Mouse (Mus musculus) forebrain, embryonic 13.5 days (tissue): ENCODE data around the gene Rgs12. TPM values are rescaled to one million over a fixed set of nuclear protein-coding genes. Genes with fewer than 3 reads are reported as not detected.

ENCODE experiments used
- ATAC-seq: fragments of 200-750 bp; cut with Nextera tagmentation; 2 replicates; pipeline ENCODE4 v1.8.0; 2017
- H3K27ac ChIP-seq: fragments of 300-500 bp; sonication (generic); 2 replicates; pipeline ENCODE4 v1.5.1; 2015; ENCODE audit warnings: inconsistent platforms, mild to moderate bottlenecking, moderate library complexity
- H3K27me3 ChIP-seq: fragments of 300-500 bp; sonication (generic); 2 replicates; pipeline ENCODE4 v1.6.1; 2015; ENCODE audit warnings: mild to moderate bottlenecking, inconsistent platforms
- H3K36me3 ChIP-seq: fragments of 300-500 bp; sonication (generic); 2 replicates; pipeline ENCODE4 v1.6.1; 2015; ENCODE audit warnings: mild to moderate bottlenecking, inconsistent platforms; ENCODE audit not compliant: poor library complexity, severe bottlenecking
- H3K4me1 ChIP-seq: fragments of 300-500 bp; sonication (generic); 2 replicates; pipeline ENCODE4 v1.6.1; 2015; ENCODE audit warnings: inconsistent platforms
- H3K4me2 ChIP-seq: fragments of 300-500 bp; sonication (generic); 2 replicates; pipeline ENCODE4 v1.6.1; 2015; ENCODE audit warnings: inconsistent platforms, mild to moderate bottlenecking, moderate library complexity
- H3K4me3 ChIP-seq: fragments of 300-500 bp; sonication (generic); 2 replicates; pipeline ENCODE4 v1.5.1; 2015; ENCODE audit warnings: mild to moderate bottlenecking, inconsistent platforms
- H3K9ac ChIP-seq: fragments of 300-500 bp; sonication (generic); 2 replicates; pipeline ENCODE4 v1.6.1; 2015; ENCODE audit warnings: mild to moderate bottlenecking, inconsistent platforms
- H3K9me3 ChIP-seq: fragments of 300-500 bp; sonication (generic); replicated peaks from 2 replicates; pipeline ENCODE4 v1.6.1; 2016; ENCODE audit warnings: inconsistent platforms
- WGBS: fragments of 180-500 bp; shearing (Covaris S2); methylation state at CpG from one replicate; pipeline ENCODE4 v1.1.7; 2015; 5-methylcytosine and 5-hydroxymethylcytosine counted together
- microRNA-seq: library from miRNA; unstranded; fragments of <30 nt; microRNA quantifications from one replicate; pipeline ENCODE4, GENCODE M21; 2016
- polyA plus RNA-seq: library from polyadenylated mRNA; unstranded; fragments of >200 nt; fragmentation: Nextera tagmentation; extraction: Ambion mirVana; gene quantifications from 2 replicates; pipeline ENCODE4 v1.2.1, GENCODE M21; 2015

Rgs12 gene
- polyA plus RNA-seq, 1 experiment from 2014 or later, result 64.7 TPM

DNA sequence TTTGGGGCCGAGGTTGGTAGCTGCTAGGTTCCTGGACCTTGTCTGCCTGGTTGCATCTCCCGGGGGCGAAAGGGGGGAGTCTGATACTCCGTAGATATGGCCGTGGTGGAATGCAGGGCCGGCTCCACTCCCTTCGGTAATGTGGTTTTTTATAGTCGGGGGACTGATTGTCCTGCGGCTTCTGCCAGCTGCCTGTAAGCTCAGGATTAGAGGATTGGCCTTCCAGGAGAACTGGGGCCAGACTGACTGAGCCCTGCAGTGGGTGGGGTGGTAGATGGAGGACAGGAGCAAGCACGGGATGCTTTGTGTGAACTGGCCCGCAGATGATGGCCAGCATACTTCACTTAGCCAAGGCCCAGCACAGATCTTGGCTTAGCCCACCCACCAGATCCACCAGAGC lies 124.0 kb downstream of the Rgs12 start:
- H3K36me3 ChIP-seq, result no peaks in the 10 kb centered on the region
- peaks cover 9% of the 10 kb centered on the region for H3K4me1 ChIP-seq
- H3K4me3 ChIP-seq, result no peak overlapping the region
- ATAC-seq, result no peak
- H3K9ac ChIP-seq, result no peak overlapping the region
- H3K9me3 ChIP-seq, result no peaks in the 10 kb centered on the region
- 84% methylated on average over 11 of the region's 11 CpGs for WGBS
- peaks cover 3% of the 10 kb centered on the region; the same call in 1 of the 2 replicates for H3K27me3 ChIP-seq
- H3K27ac ChIP-seq, result no peak overlapping the region
- H3K4me2 ChIP-seq, result no peak overlapping the region

DNA sequence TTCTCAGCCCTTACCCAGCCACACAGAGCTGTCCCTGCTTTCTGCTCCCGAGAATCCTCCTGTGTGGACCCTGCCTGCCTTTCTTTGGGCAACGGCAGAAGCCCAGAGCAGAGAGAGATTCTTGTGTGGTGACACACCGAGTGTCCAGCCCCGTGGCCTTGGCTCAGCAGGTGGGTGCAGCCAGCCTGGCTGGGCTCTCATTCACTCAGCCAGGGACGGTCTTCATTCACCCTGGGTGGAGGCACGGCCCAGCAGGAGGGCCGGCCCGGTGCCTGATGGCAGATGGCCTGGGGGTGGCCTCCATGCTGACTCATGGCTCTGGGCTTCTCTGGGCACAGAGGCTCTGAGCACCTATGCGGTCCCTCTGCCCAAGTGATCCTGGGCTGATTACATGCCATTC lies 124.7 kb downstream of the Rgs12 start:
- Histone ChIP-seq H3K9me3 (no peaks in the 10 kb centered on the region), H3K36me3 (no peaks in the 10 kb centered on the region), H3K9ac (no peak overlapping the region), H3K4me3 (no peak overlapping the region), H3K27ac (no peak overlapping the region), H3K27me3 (peaks cover 11% of the 10 kb centered on the region), H3K4me2 (no peak overlapping the region), H3K4me1 (peaks cover 9% of the 10 kb centered on the region)
- WGBS, result 69% methylated on average over 9 of the region's 9 CpGs
- no peak for ATAC-seq

DNA sequence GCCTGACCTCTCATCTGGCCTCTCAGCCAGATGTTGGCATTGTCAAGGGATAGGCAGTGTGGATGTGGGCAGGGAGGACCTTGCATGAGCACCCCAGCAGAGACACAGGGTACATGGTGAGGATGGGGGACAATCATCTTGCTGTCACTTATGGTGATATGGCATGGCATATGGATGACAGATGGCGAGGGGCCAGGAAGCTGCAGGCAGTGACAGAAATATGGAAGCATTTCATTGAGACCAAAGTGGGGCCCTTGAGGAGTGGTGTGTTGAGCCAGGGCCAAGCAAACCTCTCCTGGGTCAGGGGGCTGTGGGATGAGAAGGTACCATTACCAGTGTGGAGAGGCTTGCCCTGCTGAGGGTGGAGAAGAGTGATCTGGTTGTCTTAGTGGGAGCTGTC lies 127.1 kb downstream of the Rgs12 start:
- Histone ChIP-seq H3K4me1 (peaks cover 2% of the 10 kb centered on the region), H3K9me3 (no peaks in the 10 kb centered on the region), H3K27ac (no peak overlapping the region), H3K4me3 (no peak overlapping the region), H3K36me3 (no peaks in the 10 kb centered on the region), H3K27me3 (peaks cover 24% of the 10 kb centered on the region), H3K9ac (no peak overlapping the region), H3K4me2 (no peak overlapping the region)
- WGBS, result 74% methylated on average over 1 of the region's 1 CpGs
- no peak for ATAC-seq

DNA sequence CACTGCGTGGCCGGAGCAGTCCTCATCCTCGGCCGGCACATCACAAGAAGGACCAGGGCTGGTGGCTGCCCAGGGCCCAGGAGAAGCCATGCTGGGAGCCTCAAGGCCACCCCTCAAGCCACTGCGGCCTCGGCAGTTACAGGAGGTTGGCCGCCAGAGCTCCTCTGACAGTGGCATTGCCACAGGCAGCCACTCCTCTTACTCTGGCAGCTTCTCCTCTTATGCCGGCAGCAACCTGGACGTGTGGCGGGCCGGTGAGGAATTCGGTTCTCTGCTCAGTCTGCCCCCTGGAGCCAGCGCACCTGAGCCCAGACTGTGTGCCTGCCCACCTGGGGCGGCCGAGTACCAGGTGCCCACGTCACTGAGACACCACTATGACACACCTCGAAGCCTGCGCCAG lies 129.9 kb downstream of the Rgs12 start:
- Histone ChIP-seq H3K9me3 (no peaks in the 10 kb centered on the region), H3K4me2 (no peak overlapping the region), H3K4me3 (no peak overlapping the region), H3K27me3 (peaks cover 24% of the 10 kb centered on the region), H3K27ac (no peak overlapping the region), H3K9ac (no peak overlapping the region), H3K36me3 (no peaks in the 10 kb centered on the region), H3K4me1 (no peaks in the 10 kb centered on the region; the same call in 1 of the 2 replicates)
- ATAC-seq, result no peak
- WGBS, result 27% methylated on average over 18 of the region's 18 CpGs

DNA sequence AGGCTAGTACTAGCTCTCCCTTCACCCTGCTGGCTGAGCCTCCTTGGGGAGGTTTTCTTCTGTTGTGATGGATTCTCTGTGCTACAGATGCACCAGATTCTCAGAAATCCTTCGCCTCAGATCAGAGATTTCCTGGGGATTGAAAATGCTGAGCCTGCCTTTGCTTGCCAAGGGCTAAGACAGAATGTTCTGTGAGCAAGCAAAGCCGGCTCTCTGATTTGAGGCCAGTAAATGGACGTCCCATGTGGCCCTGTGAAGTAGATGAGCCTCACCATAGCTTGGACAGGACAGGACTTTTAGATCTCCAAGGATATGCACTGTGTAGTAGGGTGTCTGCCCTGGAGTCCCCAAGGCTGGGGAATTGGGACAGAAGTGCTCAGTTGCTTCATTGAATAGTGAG lies 135.7 kb downstream of the Rgs12 start:
- Histone ChIP-seq H3K4me3 (no peak overlapping the region), H3K9ac (no peak overlapping the region), H3K27me3 (peaks cover 4% of the 10 kb centered on the region; the same call in 1 of the 2 replicates), H3K36me3 (no peaks in the 10 kb centered on the region), H3K4me1 (no peaks in the 10 kb centered on the region), H3K9me3 (no peaks in the 10 kb centered on the region), H3K4me2 (no peak overlapping the region), H3K27ac (no peak overlapping the region)
- no peak for ATAC-seq
- WGBS, result 82% methylated on average over 3 of the region's 3 CpGs

DNA sequence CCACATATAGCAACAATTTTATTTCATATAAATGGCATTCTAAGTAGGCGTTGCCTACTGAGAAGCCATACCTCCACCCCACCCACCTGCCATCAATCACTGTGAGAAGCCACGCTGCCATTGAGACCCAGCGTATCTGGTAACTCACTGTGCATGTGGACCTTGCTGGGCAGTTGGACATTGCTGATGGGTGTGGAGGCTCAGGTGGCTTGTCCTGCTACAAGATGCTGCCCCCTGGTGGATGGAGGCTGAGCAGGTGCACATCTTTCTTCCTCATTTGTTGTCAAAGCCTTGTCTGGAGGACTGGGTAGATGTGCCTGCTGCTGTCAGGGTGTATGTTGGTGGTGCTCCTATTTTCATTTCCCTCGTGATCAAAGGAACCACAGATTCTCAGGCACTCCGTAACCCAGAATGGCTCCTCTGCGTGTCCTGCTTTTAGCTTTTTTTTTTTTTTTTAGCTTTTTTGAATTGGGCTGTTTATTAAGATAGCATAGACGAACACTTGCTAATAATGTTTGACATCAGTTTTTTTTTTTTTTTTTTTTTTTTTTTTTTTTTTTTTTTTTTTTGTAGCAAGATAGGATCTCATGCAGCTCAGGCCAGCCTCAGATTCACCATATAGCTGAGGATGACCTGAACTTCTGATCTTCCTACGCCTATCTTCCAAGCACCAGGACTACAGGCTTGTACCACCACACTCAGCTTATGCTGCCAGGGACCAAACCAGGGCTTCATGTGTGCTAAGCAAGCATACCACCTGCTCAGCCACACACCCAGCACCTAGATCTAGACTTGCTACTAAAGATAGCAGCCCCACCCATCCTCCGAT lies 139.8 kb downstream of the Rgs12 start:
- 75% methylated on average over 9 of the region's 9 CpGs for whole genome bisulfite sequencing
- no peaks in the 10 kb centered on the region for H3K9me3 ChIP-seq
- H3K36me3 ChIP-seq, result peaks cover 38% of the 10 kb centered on the region
- H3K27me3 ChIP-seq, result no peaks in the 10 kb centered on the region
- H3K9ac ChIP-seq, result no peak overlapping the region
- no peak overlapping the region for H3K27ac ChIP-seq
- no peak overlapping the region for H3K4me3 ChIP-seq
- ATAC-seq, result peak; percentile 55; the same call in 1 of the 2 replicates
- H3K4me2 ChIP-seq, result no peak overlapping the region
- no peaks in the 10 kb centered on the region for H3K4me1 ChIP-seq

Small RNA genes within 50 kb of the gene (microRNA-seq; reads per million reads assigned to microRNA genes)
- gene Mir3097, result 10.7 reads per million, percentile 24 among the genes with 10 or more reads in this experiment

Other genes with a start within 250 kb of the Rgs12 start
- 13.1 and 16.4 TPM in 2 replicates for gene Htt, start 187.7 kb upstream of the Rgs12 start, polyA plus RNA-seq
- gene Msantd1, start 41.4 kb upstream of the Rgs12 start, polyA plus RNA-seq, result 2.2 and 3.9 TPM in 2 replicates
- 0.57 and 0.72 TPM in 2 replicates for gene Hgfac, start 92.1 kb downstream of the Rgs12 start, polyA plus RNA-seq
- 1.9 and 2.6 TPM in 2 replicates for gene Dok7, start 107.3 kb downstream of the Rgs12 start, polyA plus RNA-seq
- 95.2 and 104 TPM in 2 replicates for gene Lrpap1, start 156.3 kb downstream of the Rgs12 start, polyA plus RNA-seq